Mouse (Mus musculus) right cerebral cortex, adult 18-20 months (tissue): Measurements from ENCODE around the gene Nlrp3.

Experiments used
- DNase-seq: peaks from one replicate; pipeline ENCODE4 v3.0.0; 2022; ENCODE audit warnings: mixed read lengths

Nlrp3 gene

GRCm38 (mm10) chr11:59541324-59541723 is at the start of gene Nlrp3:
Gene Nlrp3, plus strand, starts transcription at chr11:59541568.
- no peak for DNase-seq

- peak; percentile 40 for DNase-seq
These were observed 44.6 kb upstream of the Nlrp3 start for GRCm38 (mm10) chr11:59496672-59497310.

- no peak for DNase-seq
These were observed 43.6 kb upstream of the Nlrp3 start for GRCm38 (mm10) chr11:59497747-59498146.

DNA sequence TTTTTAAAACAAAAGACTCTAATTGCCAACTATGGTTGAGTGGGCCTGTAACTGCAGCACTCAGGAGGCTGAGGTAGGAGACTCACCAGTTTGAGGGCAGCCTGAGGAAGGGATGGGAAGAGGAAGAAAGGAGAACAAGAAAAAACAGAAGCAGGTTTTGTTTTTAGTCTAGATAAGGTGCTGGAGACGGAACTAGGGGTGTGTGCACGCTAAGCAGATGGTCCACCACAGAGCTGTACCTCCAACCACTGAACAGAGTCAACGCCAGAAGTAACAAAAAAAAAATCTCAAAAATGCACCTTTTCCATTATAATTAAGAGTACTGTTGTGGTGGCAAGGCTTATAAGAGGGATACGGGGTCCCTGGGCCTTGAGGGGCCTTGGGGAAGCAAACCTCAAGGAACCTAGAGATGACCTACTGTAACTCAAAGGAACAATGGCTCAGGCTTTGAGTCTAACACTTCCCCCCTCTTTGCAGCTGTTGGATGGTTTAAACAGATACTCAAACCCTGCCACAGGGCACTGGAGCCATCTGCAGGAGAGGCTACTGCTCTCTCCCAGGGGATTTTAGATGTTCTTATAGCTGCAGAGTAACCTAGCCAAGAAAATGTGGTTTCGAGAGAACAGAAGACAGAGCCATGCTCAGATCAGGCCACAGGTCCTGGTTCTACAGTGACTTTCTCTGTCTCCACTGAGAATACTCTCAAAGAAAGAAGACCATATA is 39.2 kb upstream of the Nlrp3 start:
- no peak for DNase-seq

DNA sequence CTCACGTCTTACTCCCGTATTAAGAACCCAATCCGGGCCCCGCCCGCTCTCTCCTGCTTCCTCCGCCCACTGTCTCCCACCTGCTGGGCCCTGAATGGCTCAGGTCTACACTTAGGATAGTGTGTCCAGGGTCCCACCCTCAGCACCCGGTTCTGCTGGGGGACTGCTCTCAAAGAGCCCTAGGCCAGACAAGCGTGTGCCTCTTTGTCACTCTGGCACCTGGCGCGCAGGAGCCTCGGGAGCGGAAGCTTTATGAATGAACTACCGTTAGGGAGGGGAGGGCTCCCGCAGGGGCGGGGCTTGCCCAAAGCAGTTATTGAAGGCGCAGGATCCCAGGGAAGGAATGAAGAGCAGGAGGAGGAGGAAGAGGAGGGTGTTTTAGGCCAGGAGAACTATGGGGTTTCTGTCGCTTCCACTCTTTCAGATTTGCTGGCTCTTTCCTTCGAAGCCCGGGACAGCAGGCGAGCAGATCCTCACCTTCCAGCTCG is 36.0 kb upstream of the Nlrp3 start:
- peak; percentile 70 for DNase-seq

GRCm38 (mm10) chr11:59505839-59506712 is 35.3 kb upstream of the Nlrp3 start:
- peak; percentile 75 for DNase-seq

GRCm38 (mm10) chr11:59506713-59507074 is 34.7 kb upstream of the Nlrp3 start:
- DNase-seq: no peak

GRCm38 (mm10) chr11:59511558-59511957 is 29.8 kb upstream of the Nlrp3 start:
- DNase-seq: no peak

GRCm38 (mm10) chr11:59512733-59513132 is 28.6 kb upstream of the Nlrp3 start:
- DNase-seq: no peak

GRCm38 (mm10) chr11:59513556-59513955 is 27.8 kb upstream of the Nlrp3 start:
- no peak for DNase-seq

DNA sequence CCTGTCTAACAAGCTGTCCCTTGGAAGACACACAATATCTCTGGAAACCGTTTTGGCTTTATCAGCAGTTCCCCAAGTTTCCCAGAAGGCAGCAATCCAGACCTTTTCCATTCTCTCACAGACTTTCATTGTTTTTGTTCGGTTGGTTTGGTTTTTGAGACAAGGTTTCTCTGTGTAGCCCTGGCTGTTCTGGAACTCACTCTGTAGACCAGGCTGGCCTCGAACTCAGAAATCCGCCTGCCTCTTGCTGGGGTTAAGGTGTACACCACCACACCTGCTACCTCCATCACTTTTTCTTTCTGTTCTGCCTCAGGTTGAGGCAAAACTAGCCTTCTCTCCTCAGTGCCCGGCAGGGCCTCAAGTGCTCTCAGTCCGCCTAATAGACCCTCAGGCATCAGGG is 27.0 kb upstream of the Nlrp3 start:
- DNase-seq: no peak

- no peak for DNase-seq
These were observed 26.6 kb upstream of the Nlrp3 start for GRCm38 (mm10) chr11:59514789-59515188.

DNA sequence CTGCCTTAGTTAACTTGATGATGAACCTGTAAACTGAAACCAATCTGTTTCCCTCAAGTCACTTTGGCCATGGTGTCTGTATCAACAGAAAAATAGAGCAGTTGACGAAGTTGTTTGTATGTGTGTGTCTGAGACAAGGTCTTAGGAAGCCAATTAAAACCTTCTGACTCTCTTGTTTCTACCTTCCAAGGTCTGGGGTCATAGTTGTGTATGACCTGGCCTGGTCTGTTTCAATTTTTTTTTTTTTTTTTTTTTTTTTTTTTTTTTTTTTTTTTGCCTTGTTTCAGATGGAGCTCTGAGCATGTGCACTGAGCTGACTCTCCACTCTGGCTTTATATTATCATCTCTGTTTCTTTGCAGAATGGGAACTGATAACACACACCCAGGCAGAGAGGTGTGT is 23.9 kb upstream of the Nlrp3 start:
- no peak for DNase-seq

GRCm38 (mm10) chr11:59518226-59518625 is 23.1 kb upstream of the Nlrp3 start:
- DNase-seq: no peak

DNA sequence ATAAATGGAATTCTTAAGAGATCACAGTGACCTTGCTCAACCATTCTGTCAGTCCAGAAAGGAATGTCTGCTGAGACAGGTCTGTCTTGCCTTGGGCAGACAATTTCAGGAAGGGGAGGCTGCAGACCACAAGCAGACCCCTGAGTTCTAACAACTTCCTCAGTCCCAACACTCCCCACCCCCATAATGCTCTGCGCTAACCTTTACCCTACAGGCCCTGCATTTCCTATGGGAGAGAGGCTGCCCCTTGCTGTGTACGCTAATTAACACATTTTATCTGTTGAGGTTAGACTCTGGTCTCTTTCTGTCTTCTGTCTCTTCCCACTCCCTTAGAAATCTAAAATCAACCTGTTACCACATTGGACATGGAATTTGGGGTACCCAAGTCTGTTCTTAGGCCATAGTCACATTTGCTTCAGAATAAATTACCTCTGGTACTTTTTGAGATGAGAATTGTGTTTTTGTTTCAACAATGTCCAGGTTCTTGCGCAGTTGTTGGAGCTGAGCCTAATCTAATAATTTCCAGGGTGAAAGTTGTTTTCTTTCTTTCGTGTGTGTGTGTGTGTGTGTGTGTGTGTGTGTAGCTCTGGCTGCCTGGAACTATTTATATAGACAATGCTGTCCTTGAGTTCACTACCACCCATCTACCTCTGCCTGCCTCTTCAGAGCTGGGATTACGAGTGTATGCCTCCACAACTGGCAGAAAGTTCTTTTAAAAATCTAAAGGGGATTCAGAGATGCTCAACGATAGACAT is 21.4 kb upstream of the Nlrp3 start:
- DNase-seq: no peak

- no peak for DNase-seq
These were observed 17.2 kb upstream of the Nlrp3 start for GRCm38 (mm10) chr11:59524150-59524549.

DNA sequence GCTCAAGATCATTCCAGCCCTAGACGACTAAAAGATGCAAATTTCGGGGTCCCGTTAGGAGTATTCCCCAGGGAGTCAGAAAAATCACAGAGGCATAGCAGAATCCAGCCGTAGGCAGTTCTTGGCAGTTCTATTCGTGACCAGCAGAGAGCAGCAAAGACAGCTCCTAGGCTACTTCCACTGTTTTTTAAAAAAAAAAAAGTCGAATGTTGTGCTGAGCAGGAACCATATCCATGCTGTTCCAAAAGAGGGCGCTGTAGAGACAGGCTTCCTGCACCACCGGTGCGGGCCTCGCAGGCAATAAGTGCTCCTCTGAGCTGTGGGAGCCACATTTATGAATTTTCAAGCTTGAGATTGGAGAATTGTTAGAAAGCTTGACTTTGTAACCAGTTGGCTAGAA is 16.1 kb upstream of the Nlrp3 start:
- peak; percentile 82 for DNase-seq

DNA sequence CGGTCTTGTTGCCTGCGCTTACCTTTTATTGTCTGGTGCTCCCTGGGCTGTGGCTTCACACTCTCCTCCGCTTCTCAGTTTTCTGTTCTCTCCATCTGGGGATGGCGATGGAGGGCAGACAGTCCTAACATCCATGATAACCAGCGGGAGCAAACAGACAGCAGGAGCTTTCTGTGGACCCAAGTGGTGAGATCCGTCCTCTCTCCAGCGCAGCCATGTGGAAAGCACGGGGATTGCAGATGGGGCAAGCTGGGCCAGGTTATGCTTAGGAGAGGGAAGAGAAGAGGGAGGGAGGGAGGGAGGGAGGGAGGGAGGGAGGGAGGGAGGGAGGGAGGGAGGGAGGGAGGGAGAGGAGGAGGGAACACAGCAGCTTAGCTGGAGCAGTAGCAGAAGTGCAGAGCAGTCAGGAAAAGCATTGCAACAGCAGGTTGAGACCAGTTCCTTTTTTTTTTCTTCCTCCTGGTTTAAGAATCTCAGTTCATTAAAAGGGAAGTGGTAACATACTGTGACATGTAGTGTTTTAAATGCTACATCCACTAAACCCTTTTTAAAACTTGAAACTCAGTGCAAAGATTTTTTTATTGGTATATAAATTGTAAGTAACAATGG is 14.8 kb upstream of the Nlrp3 start, which contains the start of gene Zkscan17:
TSS of gene Zkscan17 (minus strand) at position 280 of the 609 bp plus-strand sequence.
- no peak for DNase-seq

DNA sequence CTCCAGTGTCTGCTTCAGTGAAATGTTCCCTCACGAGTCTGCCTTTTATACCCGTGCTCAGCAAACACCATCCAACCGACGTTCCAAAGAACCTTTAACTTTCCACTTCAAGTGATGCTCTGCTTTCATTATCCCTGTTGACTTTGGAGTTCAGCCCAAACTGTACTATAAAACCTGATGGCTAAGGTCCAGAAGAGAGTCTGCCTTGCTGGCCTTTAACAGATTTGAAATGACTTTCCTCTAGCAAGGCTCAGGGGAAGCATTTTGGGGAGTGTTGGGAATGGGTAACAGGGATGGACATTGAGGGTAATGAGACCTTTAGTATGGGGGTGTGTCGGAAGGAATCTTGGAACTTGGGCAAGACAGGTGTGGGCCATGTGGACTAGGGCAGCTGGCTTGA is 11.1 kb upstream of the Nlrp3 start:
- DNase-seq: no peak

GRCm38 (mm10) chr11:59530870-59531535 is 10.4 kb upstream of the Nlrp3 start:
- peak; percentile 66 for DNase-seq

- DNase-seq: no peak
These were observed 9.8 kb upstream of the Nlrp3 start for GRCm38 (mm10) chr11:59531562-59531961.
